Mouse (Mus musculus): ENCODE results near the gene Dock4.

DNA sequence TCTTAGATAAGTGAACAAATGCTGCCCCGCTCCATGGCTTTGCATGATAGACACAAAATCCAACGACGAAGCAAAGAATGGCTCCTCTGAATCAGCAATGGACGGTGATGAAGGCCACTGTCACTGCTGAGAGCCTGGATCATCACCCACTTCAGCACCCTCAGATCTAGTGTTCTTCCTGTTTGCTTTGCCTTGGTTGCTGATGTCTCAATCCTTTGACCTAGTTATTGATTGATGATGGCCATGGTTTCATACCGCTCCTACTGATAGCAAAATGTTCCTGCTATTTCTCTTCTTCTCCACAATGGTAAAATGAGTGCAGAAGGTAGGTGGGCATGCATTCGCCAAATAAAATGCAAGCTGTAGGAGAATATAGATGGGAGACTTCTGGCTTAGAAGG is 150.7 kb downstream of the Dock4 start:
- no peak for TF ChIP-seq EP300 (IDR thresholded peaks at IDR 0.05; ENCODE audit: low read length)
- TF ChIP-seq CTCF (conservative IDR thresholded peaks at IDR 0.05 in 1 of 2, IDR thresholded peaks at IDR 0.05 in 1 of 2; ENCODE audit: low read depth in 2 of 2, low read length in 2 of 2), result no peak
- TF ChIP-seq USF2 (conservative IDR thresholded peaks at IDR 0.05; ENCODE audit: low read depth, low read length), result no peak
- TF ChIP-seq ZC3H11A (IDR thresholded peaks at IDR 0.05; ENCODE audit: low read depth, low read length), result no peak
- no peak for TF ChIP-seq POLR2A (IDR thresholded peaks at IDR 0.05; ENCODE audit: low read depth, low read length)
- TF ChIP-seq SMC3 (IDR thresholded peaks at IDR 0.05; ENCODE audit: low read depth, low read length), result no peak
- TF ChIP-seq SIN3A (IDR thresholded peaks at IDR 0.05; ENCODE audit: low read length), result no peak
- no peak for TF ChIP-seq MEF2A (IDR thresholded peaks at IDR 0.05; ENCODE audit: borderline replicate concordance, low read depth, low read length)
- no peak for TF ChIP-seq KAT2A (IDR thresholded peaks at IDR 0.05; ENCODE audit: insufficient replicate concordance, low read length)
- no peak for TF ChIP-seq MAZ (IDR thresholded peaks at IDR 0.05; ENCODE audit: low read depth, low read length)

Data from CH12.LX (cell line).